Mouse (Mus musculus) frontal cortex, postnatal 25 days (tissue): ENCODE data around the gene Nsd1.
"Not testable (repeated sequence)": the region's sequence is repeated elsewhere in the genome, so short reads cannot be mapped to it uniquely, and the experiment has no call there.

ENCODE experiments used
- DNase-seq, 2 experiments: peaks; one replicate each; pipeline ENCODE4 v3.0.0; 2022; ENCODE audit warnings: low spot score in 2 of 2

Gene Nsd1

DNA sequence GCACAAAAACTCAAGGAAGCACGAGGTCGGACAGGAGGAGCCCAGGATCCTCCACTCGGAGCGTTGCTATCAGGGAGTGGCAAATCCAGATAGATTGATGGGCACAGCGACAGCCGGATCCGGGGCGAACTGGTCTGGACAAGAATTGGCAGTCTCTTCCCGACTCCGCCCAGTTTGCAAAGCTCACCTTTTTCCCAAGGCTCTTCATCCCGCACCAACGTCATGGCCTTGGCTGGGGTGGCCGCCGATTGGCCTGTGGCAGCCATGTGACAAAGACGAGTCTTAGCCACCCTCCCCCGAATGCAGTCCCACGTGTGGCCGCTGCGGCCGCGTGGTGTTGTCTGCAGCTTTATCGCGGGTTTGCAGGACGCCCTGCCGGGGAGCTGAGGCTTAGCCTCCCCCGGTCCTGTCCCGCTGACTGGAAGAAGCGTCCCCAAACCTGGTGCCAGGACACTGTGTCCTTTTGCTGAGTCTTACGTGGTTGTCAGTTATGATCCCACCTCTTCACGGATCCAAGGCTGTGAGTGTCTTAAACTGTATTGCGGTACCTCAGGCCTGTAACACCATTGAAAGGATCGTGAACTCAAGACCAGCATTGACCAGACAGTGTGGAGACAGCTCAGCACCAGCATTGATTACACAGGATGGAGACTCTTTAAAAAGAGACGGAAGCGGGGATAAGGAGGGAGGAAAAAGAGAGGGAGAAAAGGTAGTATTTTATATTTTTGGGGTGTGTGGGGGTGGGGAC lies 19.3 kb upstream of the Nsd1 start:
- peak; percentile 85 to 87 for DNase-seq

DNA sequence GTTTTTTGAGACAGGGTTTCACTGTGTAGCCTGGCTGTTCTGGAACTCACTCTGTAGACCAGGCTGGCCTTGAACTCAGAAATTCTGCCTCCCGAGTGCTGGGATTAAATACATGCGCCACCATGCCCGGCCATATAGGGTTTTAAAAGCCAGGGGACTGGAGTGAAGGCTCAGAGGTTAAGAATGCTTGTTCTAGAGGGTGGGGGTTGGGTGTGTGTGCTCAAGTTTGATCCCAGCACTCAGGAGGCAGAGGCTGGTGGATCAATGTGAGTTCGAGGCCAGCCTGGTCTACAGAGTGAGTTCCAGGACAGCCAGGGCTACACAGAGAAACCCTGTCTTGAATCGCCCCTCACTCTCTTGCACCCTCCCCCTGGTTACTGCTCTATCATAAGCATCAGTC lies 18.0 kb upstream of the Nsd1 start:
- DNase-seq: no peak

DNA sequence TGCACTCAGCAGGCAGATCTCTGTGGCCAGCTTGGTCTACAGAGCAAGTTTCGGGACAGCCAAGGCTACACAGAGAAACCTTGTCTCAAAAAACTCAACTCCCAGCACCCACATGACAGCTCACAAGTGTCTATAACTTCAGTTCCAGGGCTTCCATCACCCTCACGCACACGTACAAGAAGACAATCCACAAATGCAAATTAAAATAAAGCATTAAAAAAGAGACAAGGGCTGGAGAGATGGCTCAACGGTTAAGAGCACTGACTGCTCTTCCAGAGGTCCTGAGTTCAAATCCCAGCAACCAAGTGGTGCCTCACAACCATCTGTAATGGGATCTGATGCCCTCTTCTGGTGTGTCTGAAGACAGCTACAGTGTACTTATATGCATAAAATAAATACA lies 6.8 kb upstream of the Nsd1 start:
- DNase-seq: not testable (repeated sequence)

DNA sequence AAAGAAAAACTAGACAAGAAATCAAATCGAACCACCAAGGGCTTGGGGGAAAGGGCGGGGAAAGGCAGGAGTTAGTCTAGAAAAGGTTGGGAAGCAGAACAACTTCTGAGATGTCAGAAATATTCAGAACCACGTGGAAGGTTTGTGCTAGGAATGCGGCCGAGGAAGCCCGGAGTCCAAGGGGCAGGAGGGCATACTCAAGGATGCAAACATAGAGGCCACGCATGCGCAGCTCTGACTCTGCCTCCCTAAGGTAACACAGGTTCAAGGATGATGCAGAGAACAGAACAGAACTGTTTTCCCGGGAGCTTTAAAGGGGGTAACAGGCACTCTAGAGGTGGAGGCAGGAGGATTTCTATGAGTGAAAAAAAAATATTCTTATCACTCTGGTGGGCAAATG lies 5.8 kb upstream of the Nsd1 start:
- no peak for DNase-seq

DNA sequence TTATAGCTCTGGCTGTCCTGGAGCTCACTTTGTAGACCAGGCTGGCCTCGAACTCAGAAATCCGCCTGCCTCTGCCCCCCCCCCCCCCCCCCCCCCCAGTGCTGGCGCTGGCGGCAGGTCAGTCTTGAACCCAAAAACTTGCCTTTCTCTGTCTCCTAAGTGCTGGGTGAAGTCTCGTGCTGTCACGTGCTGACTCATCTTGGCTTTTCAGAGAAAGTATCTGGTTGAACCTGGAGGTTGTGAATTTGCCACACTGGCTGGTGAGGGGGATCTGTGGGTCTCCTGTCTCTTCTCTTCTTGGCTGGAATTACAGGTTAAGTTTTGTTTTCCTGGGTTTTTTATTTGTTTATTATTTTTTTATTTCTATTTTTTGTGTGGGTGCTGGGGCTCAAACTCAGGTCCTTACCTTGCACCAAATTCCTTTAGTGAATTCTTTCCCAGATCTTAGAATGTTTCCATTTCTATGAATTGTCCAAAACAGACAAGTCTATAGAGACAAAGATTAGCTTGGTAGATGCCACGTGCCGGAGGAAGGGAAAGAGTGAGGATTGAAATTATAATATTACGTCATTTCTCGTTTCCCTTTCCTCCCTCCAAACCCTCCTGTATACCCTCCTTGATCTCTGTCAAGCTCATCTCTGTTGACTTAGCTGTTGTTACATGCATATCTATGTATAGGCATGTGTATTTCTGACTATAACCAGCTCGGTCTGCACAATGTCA lies 4.8 kb upstream of the Nsd1 start:
- no peak for DNase-seq

DNA sequence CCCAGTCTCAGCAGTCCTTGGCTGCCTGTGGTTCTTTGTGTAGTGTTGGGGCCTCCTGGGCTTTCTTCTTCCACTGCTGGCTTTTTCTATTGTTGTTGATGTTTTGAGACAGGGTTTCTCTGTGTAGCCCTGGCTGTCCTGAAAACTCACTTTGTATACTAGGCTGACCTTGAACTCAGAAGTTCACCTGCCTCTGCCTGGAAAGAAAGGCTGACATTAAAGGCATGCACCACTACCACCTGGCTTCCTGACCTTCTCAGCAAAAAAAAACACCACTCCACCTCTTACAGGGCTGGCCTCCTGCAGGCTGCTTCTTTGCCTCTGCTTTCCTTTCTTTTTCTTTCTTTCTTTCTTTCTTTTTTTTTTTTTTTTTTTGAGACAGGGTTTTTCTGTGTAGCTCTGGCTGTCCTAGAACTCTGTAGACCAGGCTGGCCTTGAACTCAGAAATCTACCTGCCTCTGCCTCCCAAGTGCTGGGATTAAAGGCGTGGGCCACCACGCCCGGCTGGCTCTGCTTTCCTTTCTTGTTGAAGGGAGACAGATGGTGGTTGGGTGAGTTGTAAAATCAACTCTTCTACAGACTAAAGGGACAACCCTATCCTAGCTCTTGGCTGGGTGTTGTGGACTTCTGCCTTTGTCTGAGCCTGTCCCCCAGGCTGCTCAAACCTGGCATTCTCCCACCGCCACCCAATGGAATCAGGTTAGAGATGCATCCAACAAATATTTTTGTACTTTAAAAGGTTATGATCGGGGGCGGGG lies 4.0 kb upstream of the Nsd1 start:
- DNase-seq: no peak

DNA sequence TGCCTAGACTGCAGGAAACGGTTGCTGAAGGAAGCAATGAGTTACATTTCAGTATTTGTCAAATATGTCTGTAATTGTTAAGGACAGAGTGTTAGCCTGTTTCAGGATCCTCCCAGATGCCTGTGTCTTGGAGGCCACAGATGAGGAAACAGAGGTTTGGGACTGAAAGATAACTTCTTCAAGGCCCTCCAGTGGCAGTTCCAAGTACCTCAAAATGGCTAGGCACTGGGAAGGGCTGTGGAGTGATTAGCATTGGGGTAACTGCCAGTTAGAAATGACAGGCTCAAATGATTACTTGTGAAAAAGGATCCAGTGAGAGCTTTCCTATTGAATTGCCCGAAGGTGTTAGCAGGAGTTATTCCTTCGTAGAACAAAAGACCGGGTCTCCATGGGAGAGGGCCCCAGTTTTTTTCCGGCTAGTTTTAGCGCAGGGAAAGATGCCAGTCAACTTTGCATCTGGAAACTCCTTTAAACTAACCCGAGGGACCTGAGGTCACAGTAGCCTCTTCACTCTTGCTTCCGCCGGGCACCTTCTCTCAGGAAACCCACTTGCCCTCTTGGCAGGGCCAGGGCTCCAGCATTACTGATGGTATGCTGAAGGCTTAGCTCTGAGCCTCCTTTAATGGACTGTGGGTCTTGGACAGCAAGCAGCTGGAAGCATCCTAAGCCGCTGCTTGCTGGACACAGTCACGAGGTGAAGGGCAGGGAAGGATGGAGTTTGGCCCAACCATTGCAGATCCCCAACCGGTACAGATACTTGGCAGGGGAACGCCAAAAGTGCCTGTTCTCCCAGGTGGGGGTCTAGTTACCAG lies 539 bp upstream of the Nsd1 start:
- no peak for DNase-seq

DNA sequence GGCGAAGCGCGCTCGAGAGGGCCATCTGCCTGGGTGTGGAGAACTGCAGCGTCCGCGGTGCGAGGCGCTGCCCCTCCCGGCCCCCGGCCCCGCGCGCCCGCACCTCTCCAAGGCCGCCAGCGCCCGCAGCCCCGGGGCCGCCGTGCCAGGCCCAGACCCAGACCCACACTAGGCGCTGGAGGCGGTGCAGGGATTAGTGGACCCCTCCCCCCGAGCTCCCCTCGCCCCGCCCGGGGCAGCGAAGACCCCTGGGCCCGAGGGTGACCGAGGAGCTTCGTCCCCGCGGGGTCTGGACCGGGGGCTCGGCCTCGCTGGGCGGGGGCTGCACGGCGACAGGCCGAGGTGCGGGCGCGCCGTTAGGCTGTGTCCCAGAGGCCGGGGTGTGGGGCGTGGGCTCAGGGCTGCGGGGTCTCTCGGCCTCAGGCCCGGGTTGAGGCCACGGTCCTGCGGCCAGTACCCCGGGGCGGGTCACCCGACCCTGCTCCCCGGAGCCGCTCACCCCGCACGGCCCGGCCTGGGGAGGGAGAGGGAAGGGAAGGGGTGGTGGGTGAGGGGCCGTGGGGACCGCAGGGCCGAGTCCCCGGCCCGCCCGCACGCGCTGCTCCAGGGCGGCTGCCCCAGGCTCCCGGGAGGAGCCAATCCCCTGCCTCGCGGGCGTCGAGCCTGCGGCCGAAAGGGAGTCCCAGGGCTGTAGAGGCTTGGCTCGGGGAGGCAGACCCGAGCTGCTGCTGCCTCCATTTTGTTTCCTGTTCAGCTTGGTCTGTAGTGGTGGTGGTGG lies 800 bp downstream of the Nsd1 start:
- peak in 1 of 2 experiments; percentile 17 for DNase-seq

DNA sequence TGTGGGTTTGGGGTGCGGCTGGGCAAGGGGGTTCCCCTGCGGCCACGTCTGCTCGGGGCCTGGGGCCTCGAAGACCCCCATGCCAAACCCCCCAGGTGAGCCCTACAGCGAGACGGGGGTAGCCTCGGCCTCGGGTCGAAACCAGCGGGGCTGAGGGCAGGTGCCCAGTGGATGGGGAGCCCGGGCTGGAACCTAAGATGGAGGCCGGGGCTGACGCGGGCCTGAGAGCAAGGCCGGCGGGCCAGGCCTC lies 1.3 kb downstream of the Nsd1 start:
- DNase-seq: no peak

DNA sequence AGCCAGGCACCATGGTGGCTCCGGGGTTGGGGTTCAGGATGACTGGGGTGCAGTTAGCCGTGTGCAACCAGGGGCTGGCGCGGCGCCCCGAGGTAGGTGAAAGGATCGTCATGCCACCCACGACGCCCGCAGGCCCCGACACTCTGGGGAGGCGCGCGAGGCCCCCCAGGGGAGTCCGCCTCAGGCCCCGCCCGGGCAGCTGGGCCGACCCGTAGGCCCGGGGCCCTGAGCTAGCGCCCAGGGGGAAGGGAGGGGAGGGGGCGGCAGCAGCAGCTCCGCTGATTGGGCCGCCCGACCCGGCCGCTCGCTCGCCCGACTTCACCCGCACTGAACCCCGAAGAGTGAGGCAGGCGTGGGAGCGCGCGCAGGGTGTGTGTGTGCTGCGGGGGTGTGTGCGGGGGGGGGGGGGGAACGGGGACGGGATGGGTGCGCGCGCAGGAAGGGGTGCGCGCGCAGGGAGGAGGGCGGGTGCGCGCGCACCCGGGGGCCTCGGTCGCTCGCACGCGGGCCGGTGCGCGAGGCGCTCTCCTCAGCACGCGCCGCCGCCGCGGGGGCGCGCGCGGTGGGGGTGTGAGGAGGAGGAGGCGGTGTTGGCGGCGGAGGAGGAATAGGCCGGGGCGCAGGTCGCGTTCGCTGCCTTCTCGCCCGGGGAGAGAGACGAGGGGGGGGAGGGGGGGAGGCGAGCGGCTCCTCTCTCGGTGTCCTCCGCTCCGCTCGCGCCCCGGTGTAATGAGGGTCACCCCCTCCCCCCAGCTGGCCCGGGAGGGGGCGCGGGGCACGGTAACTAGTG lies 1.8 kb downstream of the Nsd1 start:
- DNase-seq: peak; percentile 64 to 66

DNA sequence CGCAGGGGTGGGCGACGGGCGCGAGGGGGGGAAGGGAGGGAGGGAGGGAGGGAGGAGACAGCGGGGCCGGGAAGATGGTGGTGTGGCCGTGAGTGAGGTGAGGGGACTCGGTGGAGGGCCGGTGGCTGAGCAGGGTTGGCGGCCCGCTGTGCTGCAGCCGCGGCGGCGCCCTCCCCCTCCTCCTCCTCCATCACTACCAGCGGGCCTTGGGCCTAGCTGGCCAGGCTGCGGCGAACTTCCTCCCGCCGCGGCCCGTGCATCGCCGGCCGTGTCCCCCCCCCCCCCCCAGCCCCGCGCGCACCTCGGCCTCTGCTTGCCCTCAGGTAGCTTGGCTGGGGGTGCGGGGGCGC lies 2.4 kb downstream of the Nsd1 start:
- peak in 1 of 2 experiments; percentile 28 for DNase-seq

DNA sequence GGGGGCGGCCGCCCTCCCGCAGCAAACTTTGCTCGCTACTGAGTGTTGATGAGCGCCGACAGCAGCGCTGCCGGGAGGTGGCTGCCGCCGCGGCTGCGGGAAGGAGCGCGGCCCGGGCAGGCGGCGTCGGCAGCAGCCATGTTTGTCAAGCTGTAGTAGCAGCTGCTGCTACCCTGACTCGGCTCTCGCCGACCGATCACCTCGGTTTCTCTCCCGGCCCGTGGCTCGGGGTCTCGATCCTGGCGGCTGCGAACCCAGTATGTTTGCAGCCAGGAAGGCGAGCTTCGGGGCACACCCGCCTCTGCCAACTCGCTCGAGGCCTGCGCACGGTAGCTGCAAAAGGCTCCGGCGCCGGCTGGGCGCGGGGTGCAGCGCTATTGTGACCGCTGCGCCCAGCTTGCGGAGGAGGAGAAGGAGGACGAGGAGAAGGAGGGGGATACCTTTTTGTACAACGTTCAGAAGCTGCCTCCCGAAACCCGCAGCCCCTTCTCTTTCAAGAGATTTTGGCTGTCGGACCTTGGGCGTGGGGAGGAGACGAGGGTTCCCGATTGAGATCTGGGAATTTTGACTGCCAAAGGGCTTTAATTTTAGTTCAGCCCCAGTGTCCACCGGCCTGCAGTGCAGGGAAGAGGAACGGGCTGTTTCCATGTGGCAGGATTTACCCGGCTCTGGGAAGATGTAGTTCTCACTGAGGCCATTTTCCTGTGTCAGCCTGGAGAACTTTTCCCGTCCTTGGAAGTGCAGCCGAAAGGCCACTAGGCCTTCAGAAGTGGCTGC lies 3.0 kb downstream of the Nsd1 start:
- DNase-seq: peak; percentile 34 to 41

DNA sequence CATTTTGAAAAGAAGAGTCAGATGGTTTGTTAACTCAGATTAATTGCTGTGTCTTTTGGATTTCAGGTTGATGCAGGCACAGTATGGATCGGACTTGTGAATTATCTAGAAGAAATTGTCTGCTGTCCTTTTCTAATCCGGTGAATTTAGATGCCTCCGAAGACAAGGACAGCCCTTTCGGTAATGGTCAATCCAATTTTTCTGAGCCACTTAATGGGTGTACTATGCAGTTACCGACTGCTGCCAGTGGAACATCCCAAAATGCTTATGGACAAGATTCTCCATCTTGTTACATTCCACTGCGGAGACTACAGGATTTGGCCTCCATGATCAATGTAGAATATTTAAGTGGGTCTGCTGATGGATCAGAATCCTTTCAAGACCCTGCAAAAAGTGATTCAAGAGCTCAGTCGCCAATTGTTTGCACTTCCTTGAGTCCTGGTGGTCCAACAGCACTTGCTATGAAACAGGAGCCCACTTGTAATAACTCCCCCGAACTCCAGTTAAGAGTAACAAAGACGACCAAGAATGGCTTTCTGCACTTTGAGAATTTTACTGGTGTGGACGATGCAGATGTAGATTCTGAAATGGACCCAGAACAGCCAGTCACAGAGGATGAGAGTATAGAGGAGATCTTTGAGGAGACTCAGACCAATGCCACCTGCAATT lies 3.7 kb downstream of the Nsd1 start:
- DNase-seq: no peak

DNA sequence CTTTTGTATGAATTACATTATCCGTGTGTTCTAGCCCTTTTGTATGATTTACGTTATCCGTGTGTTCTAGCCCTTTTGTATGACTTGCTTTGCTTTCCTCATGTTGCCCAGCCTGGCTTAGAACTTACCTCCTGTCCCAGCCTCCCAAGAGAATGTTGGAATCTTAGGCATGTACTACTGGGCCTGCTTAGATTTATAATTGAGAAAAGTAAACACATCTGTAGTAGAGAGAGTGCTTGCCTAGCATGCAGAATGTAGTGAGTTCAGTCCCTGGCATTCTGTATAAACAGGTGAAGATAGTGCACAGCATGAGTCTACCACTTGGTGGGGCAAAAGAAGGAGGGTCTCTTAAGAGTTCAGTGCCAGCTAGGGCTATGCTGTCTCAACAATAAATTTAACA lies 14.8 kb downstream of the Nsd1 start:
- no peak for DNase-seq

DNA sequence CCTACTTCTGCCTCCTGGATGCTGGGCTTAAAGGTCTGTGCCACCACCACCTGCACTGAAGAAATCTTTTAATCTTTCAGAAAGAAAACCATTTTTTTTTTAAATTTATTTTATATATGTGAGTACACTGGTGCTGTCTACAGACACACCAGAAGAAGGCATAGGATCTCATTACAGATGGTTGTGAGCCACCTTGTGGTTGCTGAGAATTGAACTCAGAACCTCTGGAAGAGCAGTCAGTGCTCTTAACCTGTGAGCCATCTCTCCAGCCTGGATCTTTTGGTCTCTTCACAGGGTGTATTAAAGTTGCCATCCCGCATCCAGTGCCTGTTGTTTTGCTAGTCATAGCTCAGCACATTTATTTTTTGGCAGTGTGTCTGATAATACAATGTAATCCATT lies 21.1 kb downstream of the Nsd1 start:
- DNase-seq: no peak

DNA sequence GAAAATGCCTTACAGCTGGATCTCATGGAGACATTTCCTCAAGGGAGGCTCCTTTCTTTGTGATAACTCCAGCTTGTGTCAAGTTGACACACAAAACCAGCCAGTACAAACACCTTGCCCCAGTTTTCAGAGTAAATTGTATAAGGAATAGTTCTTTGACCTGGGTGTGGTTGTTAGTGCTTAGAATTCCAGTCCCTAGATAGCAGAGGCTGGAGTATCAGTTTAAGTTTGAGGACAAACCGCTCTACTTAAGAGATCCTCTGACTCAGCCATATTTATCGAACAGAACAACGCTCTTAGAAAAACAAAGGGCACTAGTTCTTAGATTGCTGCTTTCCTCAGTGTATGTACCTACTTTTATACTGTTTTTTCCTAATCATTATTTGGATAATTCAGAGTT lies 33.6 kb downstream of the Nsd1 start:
- no peak for DNase-seq

DNA sequence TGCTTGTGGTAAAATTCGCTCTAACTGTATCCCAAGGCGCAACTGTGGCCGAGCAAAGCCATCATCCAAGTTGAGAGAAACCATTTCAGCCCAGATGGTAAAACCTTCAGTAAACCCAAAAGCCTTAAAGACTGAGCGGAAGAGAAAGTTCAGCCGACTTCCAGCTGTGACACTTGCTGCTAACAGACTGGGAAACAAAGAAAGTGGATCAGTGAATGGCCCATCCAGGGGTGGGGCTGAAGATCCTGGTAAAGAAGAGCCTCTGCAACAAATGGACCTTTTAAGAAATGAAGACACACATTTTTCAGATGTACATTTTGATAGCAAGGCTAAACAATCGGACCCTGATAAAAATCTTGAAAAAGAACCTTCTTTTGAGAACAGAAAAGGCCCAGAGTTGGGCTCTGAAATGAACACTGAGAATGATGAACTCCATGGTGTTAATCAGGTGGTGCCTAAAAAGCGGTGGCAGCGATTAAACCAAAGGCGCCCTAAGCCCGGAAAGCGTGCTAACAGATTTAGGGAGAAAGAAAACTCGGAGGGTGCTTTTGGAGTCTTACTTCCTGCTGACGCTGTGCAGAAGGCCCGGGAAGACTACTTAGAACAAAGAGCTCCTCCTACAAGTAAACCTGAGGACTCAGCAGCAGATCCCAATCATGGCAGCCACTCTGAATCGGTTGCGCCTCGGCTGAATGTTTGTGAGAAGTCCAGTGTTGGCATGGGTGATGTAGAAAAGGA lies 37.9 kb downstream of the Nsd1 start:
- no peak for DNase-seq

DNA sequence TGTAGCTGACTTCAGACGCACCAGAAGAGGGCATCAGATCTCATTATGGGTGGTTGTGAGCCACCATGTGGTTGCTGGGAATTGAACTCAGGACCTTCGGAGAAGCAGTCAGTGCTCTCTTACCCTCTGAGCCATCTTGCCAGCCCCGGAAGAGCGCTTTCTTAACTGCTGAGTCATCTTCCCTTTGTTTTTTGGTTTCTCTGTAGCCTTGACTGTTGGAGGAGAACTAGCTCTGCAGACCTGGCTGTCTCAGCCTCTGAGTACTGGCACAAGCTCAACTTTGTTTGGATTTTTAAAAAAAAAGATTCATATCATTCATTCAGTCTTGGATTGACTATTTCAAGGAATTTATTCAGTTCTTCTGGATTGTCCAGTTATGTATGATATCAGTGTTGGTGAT lies 39.7 kb downstream of the Nsd1 start:
- DNase-seq: no peak

DNA sequence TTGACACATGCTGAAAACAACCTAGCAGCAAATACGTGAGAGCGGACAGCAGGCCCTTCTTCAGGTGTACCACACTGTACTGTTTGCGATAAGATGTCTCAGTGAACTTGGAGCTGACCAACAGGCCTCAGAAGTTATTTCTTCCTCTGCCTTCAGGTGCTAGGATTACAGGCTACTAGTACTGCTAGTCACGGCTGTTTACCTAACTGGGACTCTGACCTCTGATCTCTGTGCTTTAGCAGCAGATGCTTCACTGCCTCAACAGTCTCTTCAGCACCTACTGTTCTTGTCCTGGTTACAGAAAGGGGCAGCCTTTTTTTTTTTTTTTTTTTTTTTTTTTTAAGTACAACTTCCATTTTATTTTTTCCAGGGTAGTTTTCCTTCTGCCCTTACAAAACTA lies 43.2 kb downstream of the Nsd1 start:
- no peak for DNase-seq
